Mouse (Mus musculus) spleen, adult 18-20 months (tissue): ENCODE data around the gene Phf12.
A peak's percentile ranks its signal among the peaks of the same experiment; 100 is the strongest.

Experiments
- DNase-seq, 2 experiments: peaks; one replicate each; pipeline ENCODE4 v3.0.0; 2022; ENCODE audit warnings: mixed read lengths in 2 of 2

Gene Phf12

DNA sequence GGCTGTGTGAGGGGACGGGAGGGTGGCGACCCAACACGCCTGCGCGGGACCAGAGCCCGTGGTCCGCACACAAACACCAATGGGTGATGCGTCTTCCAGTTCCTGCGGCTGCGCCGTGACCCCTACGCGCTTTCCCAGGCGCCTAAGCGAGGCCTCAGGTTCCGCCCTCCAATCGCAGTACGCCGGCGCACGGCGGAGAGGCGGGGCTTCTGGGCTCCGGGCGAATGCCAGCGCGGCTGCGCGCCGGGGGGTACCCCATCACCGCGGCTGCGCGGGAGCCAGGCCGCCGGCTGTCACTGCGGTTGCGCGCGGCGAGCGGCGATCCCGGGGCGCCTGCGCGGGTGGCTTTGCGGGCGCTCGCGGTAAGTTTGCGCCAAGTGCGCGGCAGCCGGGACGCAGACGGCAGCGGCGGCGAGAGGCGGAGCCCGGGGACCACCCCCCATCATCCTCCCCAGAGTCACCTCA lies at the start of gene Phf12:
Phf12 (plus strand) TSS at position 314 of the 465 bp plus-strand sequence.
- DNase-seq = peak; percentile 99 to 100

DNA sequence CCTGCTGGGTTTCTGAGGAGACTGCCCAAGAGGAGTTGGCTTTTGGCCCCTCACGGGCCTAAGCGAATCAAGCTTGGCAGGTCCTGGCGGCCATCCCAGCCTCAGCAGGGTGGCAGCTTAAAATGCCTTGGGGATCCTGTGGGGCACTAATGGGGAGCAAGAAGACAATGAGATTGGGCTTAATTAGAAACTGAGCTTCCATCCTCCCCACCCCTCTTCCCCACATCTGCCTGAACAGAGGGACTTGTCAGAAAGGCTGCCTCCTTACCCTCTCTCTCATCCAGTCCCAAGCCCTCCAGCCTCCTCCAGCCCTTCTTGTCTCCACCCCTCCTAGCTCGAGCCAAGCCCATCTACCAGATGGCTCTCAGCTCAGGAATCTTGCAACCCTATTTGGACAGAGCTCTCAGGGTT lies 48.4 kb upstream of the Phf12 start:
- DNase-seq = no peak

GRCm38 (mm10) chr11:77934568-77935311 lies 47.8 kb upstream of the Phf12 start:
- DNase-seq = no peak

- no peak for DNase-seq
Measured at GRCm38 (mm10) chr11:77936846-77937245, 45.7 kb upstream of the Phf12 start.

- no peak for DNase-seq
Measured at GRCm38 (mm10) chr11:77937649-77938410, 44.7 kb upstream of the Phf12 start.

GRCm38 (mm10) chr11:77942230-77942629 lies 40.3 kb upstream of the Phf12 start:
- DNase-seq = no peak

DNA sequence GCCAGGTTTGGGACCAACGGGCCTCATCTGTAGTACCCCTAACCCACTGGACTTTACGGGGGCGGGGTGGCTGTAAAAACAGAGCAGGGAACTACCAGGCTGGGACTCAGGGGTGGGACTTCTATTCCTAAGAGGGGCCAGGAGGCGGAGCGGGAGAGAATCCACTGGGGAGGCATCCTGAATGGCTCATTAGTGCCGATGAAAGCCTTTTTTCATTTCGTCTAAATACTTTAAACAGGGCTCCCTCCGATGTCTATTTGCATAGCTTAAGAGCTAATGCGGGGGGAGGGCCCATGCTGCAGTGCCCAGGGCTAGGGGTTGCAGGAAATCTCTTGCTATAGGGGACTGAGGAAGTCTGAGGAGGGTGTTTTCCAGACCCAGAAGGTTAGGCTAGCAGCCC lies 34.7 kb upstream of the Phf12 start:
- DNase-seq = no peak

DNA sequence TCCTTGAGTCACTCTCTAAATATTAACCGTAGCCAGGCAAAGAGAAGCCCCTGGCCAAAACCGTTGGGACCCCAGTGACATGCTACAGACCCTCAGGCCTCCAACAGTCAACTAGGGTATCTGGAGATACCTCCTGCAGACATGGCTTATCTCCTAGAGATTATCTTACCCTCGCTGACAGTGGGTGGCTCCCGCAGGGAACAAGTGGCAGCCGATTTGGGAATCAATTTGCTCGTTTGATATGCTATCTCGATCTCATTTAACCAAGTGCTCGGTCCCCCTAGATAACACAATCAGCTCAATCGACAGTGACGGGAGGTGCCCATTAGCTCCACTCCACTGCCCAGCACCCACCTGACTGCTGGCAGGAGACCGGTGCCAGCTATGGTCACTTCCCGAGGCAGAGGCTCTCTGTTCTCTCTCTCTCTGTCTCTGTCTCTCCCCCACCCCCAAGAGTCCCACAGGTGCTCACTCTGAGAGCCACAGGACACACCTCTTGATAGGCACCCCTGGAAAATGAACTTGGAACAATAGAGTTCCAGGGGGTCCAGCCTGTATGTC lies 32.3 kb upstream of the Phf12 start:
- no peak for DNase-seq

DNA sequence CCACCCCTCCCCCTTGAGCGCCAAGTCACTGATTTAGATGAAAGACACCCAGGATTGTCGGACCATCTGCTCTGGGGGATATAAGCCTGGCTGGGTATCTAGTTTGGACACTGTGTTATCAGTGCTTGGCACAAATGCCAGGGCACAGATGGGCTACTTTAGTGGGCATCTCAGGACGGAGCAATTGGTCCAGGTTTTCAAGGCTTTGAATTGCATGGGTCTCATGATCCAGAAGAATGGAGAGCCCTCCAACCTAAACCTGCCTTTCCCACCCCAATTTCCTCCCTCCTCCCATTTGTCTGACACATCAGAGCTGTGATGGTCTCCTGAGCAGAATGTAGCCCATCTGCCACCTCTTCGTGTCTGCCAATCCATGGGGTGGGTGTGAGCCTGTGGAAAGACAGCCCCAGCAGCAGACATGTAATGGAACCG lies 31.7 kb upstream of the Phf12 start:
- no peak for DNase-seq

DNA sequence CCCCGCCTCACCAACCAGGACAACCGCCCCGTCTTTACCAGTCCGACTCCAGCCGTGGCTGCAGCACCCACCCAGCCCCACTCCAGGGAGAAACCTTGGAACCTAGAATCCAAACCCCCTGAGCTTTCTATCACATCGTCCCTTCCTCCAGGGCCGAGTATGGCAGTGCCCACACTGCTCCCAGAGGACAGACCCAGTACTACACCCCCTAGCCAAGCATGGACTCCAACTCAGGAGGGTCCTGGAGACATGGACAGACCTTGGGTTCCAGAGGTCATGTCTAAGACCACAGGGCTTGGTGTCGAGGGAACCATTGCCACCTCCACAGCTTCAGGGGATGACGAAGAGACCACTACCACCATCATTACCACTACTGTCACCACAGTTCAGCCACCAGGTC lies 28.9 kb upstream of the Phf12 start:
- peak in 1 of 2 experiments; percentile 25 for DNase-seq

DNA sequence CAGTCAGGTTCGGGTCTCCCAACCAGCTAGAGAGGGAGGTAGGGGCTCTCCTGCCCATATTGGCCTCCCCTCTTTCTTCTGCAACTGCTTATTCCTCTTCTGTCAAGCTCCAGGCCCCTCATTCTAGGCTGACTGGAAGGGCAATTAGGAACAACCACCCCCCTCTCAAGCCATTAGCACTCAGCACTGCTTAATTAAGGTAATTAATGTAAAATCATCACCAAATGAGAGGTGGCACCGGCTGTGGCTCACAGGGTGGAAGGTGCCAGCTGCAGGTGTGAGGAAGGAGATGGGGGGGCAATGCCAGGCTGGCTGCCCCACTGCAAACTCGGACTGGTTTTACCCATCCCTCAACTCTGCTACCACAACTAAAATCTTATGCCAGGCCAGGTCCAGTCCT lies 26.1 kb upstream of the Phf12 start:
- no peak for DNase-seq

- DNase-seq = no peak
Measured at GRCm38 (mm10) chr11:77958268-77958667, 24.3 kb upstream of the Phf12 start.

- no peak for DNase-seq
Measured at GRCm38 (mm10) chr11:77958932-77959331, 23.6 kb upstream of the Phf12 start.

DNA sequence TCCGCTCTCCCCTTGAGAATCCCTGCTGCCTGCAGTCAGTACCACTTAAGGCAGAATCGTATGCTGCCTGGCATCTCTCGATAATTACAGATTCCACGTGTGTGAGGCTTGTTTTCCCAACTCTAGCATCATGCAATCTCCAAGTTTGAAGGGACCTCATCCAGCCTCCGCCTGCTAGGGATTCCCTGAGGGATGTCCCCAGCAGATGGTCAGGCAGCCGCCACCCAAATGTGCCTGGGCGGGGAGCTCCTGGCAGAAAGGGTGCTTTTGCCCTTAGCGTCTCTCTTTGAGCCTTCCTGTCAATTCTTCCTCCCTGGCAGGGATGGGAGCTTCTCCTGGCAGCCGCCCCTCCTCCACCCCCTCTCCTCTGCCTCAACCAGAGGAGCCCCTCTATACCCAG lies 22.4 kb upstream of the Phf12 start:
- DNase-seq = no peak

- DNase-seq = no peak
Measured at GRCm38 (mm10) chr11:77960898-77961297, 21.7 kb upstream of the Phf12 start.

DNA sequence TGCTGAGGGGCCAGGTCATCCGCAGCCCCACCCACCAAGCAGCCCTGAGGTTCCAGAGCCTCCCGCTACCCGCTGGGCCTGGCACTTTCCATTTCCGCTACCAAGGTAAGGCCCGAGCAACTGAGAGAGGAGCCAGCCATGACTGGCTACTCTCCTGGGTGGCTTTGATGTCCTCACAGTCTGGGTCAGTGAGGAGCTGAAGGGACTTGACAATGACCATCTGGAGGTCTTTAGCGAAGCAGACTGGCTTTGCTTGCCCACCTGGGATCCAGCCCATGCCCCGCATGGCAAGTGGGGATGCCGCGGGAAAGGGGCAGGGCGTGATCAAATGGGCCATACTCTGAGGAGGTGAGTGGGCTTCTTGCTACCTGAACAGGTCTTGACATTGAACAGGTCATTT lies 19.6 kb upstream of the Phf12 start:
- DNase-seq = no peak

DNA sequence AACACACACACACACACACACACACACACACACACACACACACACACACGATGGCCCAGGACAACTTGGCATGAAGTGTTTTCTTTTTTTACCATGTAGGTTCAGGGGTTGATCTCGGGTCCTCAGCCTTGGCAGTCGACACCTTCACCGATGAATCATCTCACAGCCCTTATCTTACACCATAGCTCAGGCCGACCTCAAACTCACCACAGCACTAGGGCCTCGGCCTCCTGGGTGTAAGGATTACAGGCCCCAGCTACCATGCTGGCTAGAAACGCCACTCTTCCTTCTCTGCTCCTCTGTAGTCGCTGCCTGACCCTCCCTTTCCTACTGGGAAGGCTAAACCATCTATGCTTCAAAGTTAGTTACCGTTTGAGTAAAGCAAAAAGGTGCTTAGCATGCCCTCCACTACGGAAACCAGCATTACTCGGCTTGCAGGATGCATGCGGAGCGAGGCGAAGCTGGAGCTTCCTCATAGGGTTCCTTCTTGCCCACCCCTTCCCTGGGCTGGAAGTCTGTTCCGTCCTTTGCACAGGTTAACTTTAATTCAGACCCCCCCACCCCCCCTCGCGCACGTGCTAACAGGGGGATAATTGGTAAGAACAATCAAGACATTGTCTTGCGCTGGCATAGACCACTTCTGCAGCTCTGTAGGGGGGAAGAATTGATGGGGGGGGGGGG lies 18.0 kb upstream of the Phf12 start:
- DNase-seq = no peak

- DNase-seq = no peak
Measured at GRCm38 (mm10) chr11:77965101-77966036, 17.2 kb upstream of the Phf12 start.

GRCm38 (mm10) chr11:77966037-77966391 lies 16.5 kb upstream of the Phf12 start:
- DNase-seq = no peak

DNA sequence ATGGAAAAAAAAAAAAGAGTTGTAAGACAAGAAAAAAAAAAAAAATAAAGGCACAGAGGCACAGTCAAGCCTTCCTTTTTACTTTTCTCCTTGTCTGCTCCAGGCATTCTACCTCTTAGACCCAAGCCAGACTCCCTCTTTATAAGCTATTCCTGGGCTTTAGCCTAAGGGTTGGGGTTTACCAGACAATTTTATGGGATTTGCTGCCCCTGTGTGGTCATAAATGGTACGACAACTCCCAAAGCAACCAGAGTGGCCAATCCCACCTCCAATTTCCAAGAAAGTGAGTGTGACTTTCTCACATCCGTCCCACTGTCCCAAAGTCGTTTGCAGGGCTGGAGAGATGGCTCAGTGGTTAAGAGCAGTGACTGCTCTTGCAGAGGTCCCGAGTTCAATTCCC lies 15.4 kb upstream of the Phf12 start:
- DNase-seq = peak in 1 of 2 experiments; percentile 67

DNA sequence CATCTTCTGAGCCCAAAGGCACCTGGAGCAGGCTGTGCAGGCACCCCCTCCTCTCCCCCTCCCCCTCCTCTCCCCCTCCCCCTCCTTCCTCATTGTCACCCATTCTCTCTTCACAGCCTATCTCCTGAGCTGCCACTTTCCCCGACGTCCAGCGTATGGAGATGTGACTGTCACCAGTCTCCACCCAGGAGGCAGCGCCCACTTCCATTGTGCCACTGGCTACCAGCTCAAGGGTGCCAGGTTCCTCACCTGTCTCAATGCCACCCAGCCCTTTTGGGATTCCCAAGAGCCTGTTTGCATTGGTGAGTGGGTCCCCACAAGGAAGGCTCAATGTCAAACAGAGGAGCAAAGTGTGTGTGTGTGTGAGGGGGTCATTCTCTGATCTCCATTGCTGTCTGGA lies 13.8 kb upstream of the Phf12 start:
- no peak for DNase-seq

GRCm38 (mm10) chr11:77970718-77971117 lies 11.8 kb upstream of the Phf12 start:
- no peak for DNase-seq
